Mouse (Mus musculus) intestine, embryonic 14.5 days (tissue): ENCODE results near the gene Lrrc42. TPM values are rescaled to one million over a fixed set of nuclear protein-coding genes. Genes with fewer than 3 reads are reported as not detected.

Source experiments
- ATAC-seq: fragments of 200-750 bp; cut with Nextera tagmentation; replicated peaks from 2 replicates; pipeline ENCODE4 v1.8.0; 2017; ENCODE audit warnings: low read depth, moderate number of reproducible peaks, moderate TSS enrichment, moderate library complexity; ENCODE audit not compliant: low FRiP score, low TSS enrichment
- DNase-seq: peaks from one replicate; pipeline ENCODE4 v3.0.0-alpha.2; 2018; ENCODE audit warnings: low spot score
- H3K27ac ChIP-seq: fragments of 300-500 bp; sonication (generic); 2 replicates; pipeline ENCODE4 v1.5.1; 2014; ENCODE audit warnings: low read depth, mild to moderate bottlenecking, control low read depth
- H3K27me3 ChIP-seq: fragments of 300-500 bp; sonication (generic); replicated peaks from 2 replicates; pipeline ENCODE4 v1.6.1; 2014; ENCODE audit warnings: low read length, control low read depth; ENCODE audit not compliant: control insufficient read depth, insufficient read depth
- H3K36me3 ChIP-seq: fragments of 300-500 bp; sonication (generic); 2 replicates; pipeline ENCODE4 v1.6.1; 2014; ENCODE audit warnings: low read length, control low read depth; ENCODE audit not compliant: control insufficient read depth, insufficient read depth
- H3K4me1 ChIP-seq: fragments of 300-500 bp; sonication (generic); replicated peaks from 2 replicates; pipeline ENCODE4 v1.6.1; 2014; ENCODE audit warnings: low read length, control low read depth, mixed read lengths; ENCODE audit not compliant: control insufficient read depth, insufficient read depth
- H3K4me2 ChIP-seq: fragments of 300-500 bp; sonication (generic); 2 replicates; pipeline ENCODE4 v1.6.1; 2014; ENCODE audit warnings: low read length
- H3K4me3 ChIP-seq: fragments of 300-500 bp; sonication (generic); 2 replicates; pipeline ENCODE4 v1.5.1; 2014; ENCODE audit warnings: low read depth, low read length, control low read depth, mixed read lengths
- H3K9ac ChIP-seq: fragments of 300-500 bp; sonication (generic); 2 replicates; pipeline ENCODE4 v1.6.1; 2014; ENCODE audit warnings: mild to moderate bottlenecking, low read length
- H3K9me3 ChIP-seq: fragments of 300-500 bp; sonication (generic); 2 replicates; pipeline ENCODE4 v1.6.1; 2016; ENCODE audit warnings: low read length, control low read depth; ENCODE audit not compliant: control insufficient read depth
- WGBS: fragments of 180-500 bp; shearing (Covaris S2); extraction: QIAGEN DNeasy Blood & Tissue Kit; methylation state at CpG from one replicate; pipeline ENCODE4 v1.1.7; 2014; 5-methylcytosine and 5-hydroxymethylcytosine counted together
- polyA plus RNA-seq: library from polyadenylated mRNA; unstranded; fragments of >200 nt; fragmentation: Nextera tagmentation; extraction: Ambion mirVana; gene quantifications from 2 replicates; pipeline ENCODE4 v1.2.1, GENCODE M21; 2014

Gene Lrrc42
- polyA plus RNA-seq, 1 experiment from 2014 or later = 62.7 TPM

- H3K4me3 ChIP-seq = no peak overlapping the region
- peaks cover 3% of the 10 kb centered on the region; the same call in 1 of the 2 replicates for H3K9me3 ChIP-seq
- WGBS = 45% methylated on average over 4 of the region's 4 CpGs
- H3K4me2 ChIP-seq = no peak overlapping the region
- ATAC-seq = no peak
- no peaks in the 10 kb centered on the region for H3K36me3 ChIP-seq
- H3K27ac ChIP-seq = no peak overlapping the region
- DNase-seq = no peak
- H3K27me3 ChIP-seq = no peaks in the 10 kb centered on the region
- H3K4me1 ChIP-seq = no peaks in the 10 kb centered on the region
- H3K9ac ChIP-seq = no peak overlapping the region
Measured at GRCm38 (mm10) chr4:107260001-107260400, 6.7 kb upstream of the Lrrc42 start.

GRCm38 (mm10) chr4:107254414-107254813 is 1.1 kb upstream of the Lrrc42 start:
- DNase-seq = peak; percentile 58
- H3K27me3 ChIP-seq = no peaks in the 10 kb centered on the region
- peaks cover 19% of the 10 kb centered on the region for H3K4me1 ChIP-seq
- ATAC-seq = no peak
- H3K27ac ChIP-seq = peak overlapping the region; percentile 55; the same call in 1 of the 2 replicates
- H3K9ac ChIP-seq = peak overlapping the region; percentile 86
- H3K4me3 ChIP-seq = peak overlapping the region; percentile 81
- 17% methylated on average over 3 of the region's 3 CpGs for WGBS
- no peaks in the 10 kb centered on the region for H3K36me3 ChIP-seq
- no peaks in the 10 kb centered on the region for H3K9me3 ChIP-seq
- peak overlapping the region; percentile 46 for H3K4me2 ChIP-seq

GRCm38 (mm10) chr4:107252522-107252921 is 810 bp downstream of the Lrrc42 start:
- Histone ChIP-seq H3K27me3 (no peaks in the 10 kb centered on the region), H3K4me1 (peaks cover 28% of the 10 kb centered on the region), H3K9ac (peak overlapping the region; percentile 61), H3K4me3 (peak overlapping the region; percentile 81), H3K4me2 (peak overlapping the region; percentile 63), H3K27ac (peak overlapping the region; percentile 67; the same call in 1 of the 2 replicates), H3K9me3 (no peaks in the 10 kb centered on the region), H3K36me3 (no peaks in the 10 kb centered on the region; the same call in 1 of the 2 replicates)
- ATAC-seq = no peak
- no peak for DNase-seq
- WGBS = under 1% methylated on average over 11 of the region's 11 CpGs

GRCm38 (mm10) chr4:107250494-107250893 is 2.8 kb downstream of the Lrrc42 start:
- DNase-seq = no peak
- H3K4me3 ChIP-seq = no peak overlapping the region
- no peaks in the 10 kb centered on the region for H3K27me3 ChIP-seq
- ATAC-seq = no peak
- H3K4me1 ChIP-seq = peaks cover 41% of the 10 kb centered on the region
- H3K9me3 ChIP-seq = no peaks in the 10 kb centered on the region
- peaks cover 7% of the 10 kb centered on the region for H3K36me3 ChIP-seq
- H3K4me2 ChIP-seq = no peak overlapping the region
- 21% methylated on average over 4 of the region's 4 CpGs for whole genome bisulfite sequencing
- H3K9ac ChIP-seq = no peak overlapping the region
- H3K27ac ChIP-seq = no peak overlapping the region

- Histone ChIP-seq H3K27ac (no peak overlapping the region), H3K9ac (no peak overlapping the region), H3K4me1 (peaks cover 49% of the 10 kb centered on the region), H3K4me3 (no peak overlapping the region), H3K4me2 (no peak overlapping the region), H3K9me3 (no peaks in the 10 kb centered on the region), H3K27me3 (no peaks in the 10 kb centered on the region), H3K36me3 (peaks cover 7% of the 10 kb centered on the region)
- DNase-seq = no peak
- ATAC-seq = no peak
- WGBS = 42% methylated on average over 2 of the region's 2 CpGs
Measured at GRCm38 (mm10) chr4:107249471-107249870, 3.9 kb downstream of the Lrrc42 start.

- Histone ChIP-seq H3K27me3 (no peaks in the 10 kb centered on the region), H3K4me1 (peaks cover 46% of the 10 kb centered on the region), H3K9me3 (no peaks in the 10 kb centered on the region), H3K36me3 (peaks cover 15% of the 10 kb centered on the region), H3K4me3 (no peak overlapping the region), H3K4me2 (no peak overlapping the region), H3K9ac (no peak overlapping the region), H3K27ac (no peak overlapping the region)
- DNase-seq = no peak
- WGBS = 83% methylated on average over 3 of the region's 3 CpGs
- ATAC-seq = no peak
Measured at GRCm38 (mm10) chr4:107248061-107248460, 5.3 kb downstream of the Lrrc42 start.

GRCm38 (mm10) chr4:107247110-107247509 is 6.2 kb downstream of the Lrrc42 start:
- no peak overlapping the region for H3K27ac ChIP-seq
- no peaks in the 10 kb centered on the region for H3K27me3 ChIP-seq
- H3K9ac ChIP-seq = no peak overlapping the region
- no peaks in the 10 kb centered on the region for H3K9me3 ChIP-seq
- DNase-seq (no peak), ATAC-seq (no peak)
- H3K4me3 ChIP-seq = no peak overlapping the region
- H3K36me3 ChIP-seq = peaks cover 22% of the 10 kb centered on the region
- H3K4me2 ChIP-seq = no peak overlapping the region
- H3K4me1 ChIP-seq = peaks cover 42% of the 10 kb centered on the region
- WGBS = 78% methylated on average over 9 of the region's 9 CpGs

- no peaks in the 10 kb centered on the region for H3K9me3 ChIP-seq
- no peak overlapping the region for H3K9ac ChIP-seq
- DNase-seq = no peak
- H3K4me1 ChIP-seq = peaks cover 37% of the 10 kb centered on the region
- H3K27ac ChIP-seq = peak overlapping the region; percentile 57; the same call in 1 of the 2 replicates
- H3K4me3 ChIP-seq = no peak overlapping the region
- peaks cover 32% of the 10 kb centered on the region for H3K36me3 ChIP-seq
- H3K27me3 ChIP-seq = no peaks in the 10 kb centered on the region
- whole genome bisulfite sequencing = 33% methylated on average over 1 of the region's 1 CpGs
- H3K4me2 ChIP-seq = no peak overlapping the region
- no peak for ATAC-seq
Measured at GRCm38 (mm10) chr4:107246040-107246439, 7.3 kb downstream of the Lrrc42 start.

- no peaks in the 10 kb centered on the region for H3K27me3 ChIP-seq
- no peaks in the 10 kb centered on the region for H3K9me3 ChIP-seq
- H3K4me3 ChIP-seq = no peak overlapping the region
- H3K9ac ChIP-seq = no peak overlapping the region
- H3K36me3 ChIP-seq = peaks cover 39% of the 10 kb centered on the region
- ATAC-seq (no peak), DNase-seq (no peak)
- H3K4me1 ChIP-seq = peaks cover 37% of the 10 kb centered on the region
- H3K4me2 ChIP-seq = no peak overlapping the region
- WGBS = 56% methylated on average over 2 of the region's 2 CpGs
- peak overlapping the region; percentile 57; the same call in 1 of the 2 replicates for H3K27ac ChIP-seq
Measured at GRCm38 (mm10) chr4:107245368-107245767, 8.0 kb downstream of the Lrrc42 start.
